Mouse (Mus musculus) heart, embryonic 11.5 days (tissue): ENCODE results near the gene Sstr3. TPM values are rescaled to one million over a fixed set of nuclear protein-coding genes. Genes with fewer than 3 reads are reported as not detected.

Source experiments
- ATAC-seq: fragments of 200-750 bp; cut with Nextera tagmentation; replicated peaks from 2 replicates; pipeline ENCODE4 v1.8.0; 2017; ENCODE audit warnings: moderate library complexity; ENCODE audit not compliant: insufficient number of reproducible peaks, low FRiP score, low TSS enrichment
- H3K27ac ChIP-seq: fragments of 300-500 bp; sonication (generic); 2 replicates; pipeline ENCODE4 v1.5.1; 2014; ENCODE audit warnings: mild to moderate bottlenecking, low read depth, low read length
- H3K27me3 ChIP-seq: fragments of 300-500 bp; sonication (generic); 2 replicates; pipeline ENCODE4 v1.6.1; 2014; ENCODE audit warnings: mild to moderate bottlenecking, low read length, mixed read lengths; ENCODE audit not compliant: control insufficient read depth, insufficient read depth
- H3K36me3 ChIP-seq: fragments of 300-500 bp; sonication (generic); 2 replicates; pipeline ENCODE4 v1.6.1; 2014; ENCODE audit warnings: mild to moderate bottlenecking, low read length, moderate library complexity, mixed read lengths; ENCODE audit not compliant: control insufficient read depth, insufficient read depth
- H3K4me1 ChIP-seq: fragments of 300-500 bp; sonication (generic); 2 replicates; pipeline ENCODE4 v1.6.1; 2014; ENCODE audit warnings: low read length; ENCODE audit not compliant: control insufficient read depth, insufficient read depth
- H3K4me2 ChIP-seq: fragments of 300-500 bp; sonication (generic); 2 replicates; pipeline ENCODE4 v1.6.1; 2014; ENCODE audit warnings: mild to moderate bottlenecking, moderate library complexity
- H3K4me3 ChIP-seq: fragments of 300-500 bp; sonication (generic); 2 replicates; pipeline ENCODE4 v1.5.1; 2014; ENCODE audit warnings: low read depth, low read length
- H3K9ac ChIP-seq: fragments of 300-500 bp; sonication (generic); 2 replicates; pipeline ENCODE4 v1.6.1; 2014; ENCODE audit warnings: mild to moderate bottlenecking, low read depth, low read length, moderate library complexity
- H3K9me3 ChIP-seq: fragments of 300-500 bp; sonication (generic); replicated peaks from 2 replicates; pipeline ENCODE4 v1.6.1; 2016; ENCODE audit warnings: low read length; ENCODE audit not compliant: control insufficient read depth
- WGBS: fragments of 180-500 bp; shearing (Covaris S2); extraction: QIAGEN DNeasy Blood & Tissue Kit; methylation state at CpG from one replicate; pipeline ENCODE4 v1.1.7; 2014; ENCODE audit not compliant: insufficient replicate concordance; 5-methylcytosine and 5-hydroxymethylcytosine counted together
- polyA plus RNA-seq: library from polyadenylated mRNA; unstranded; fragments of >200 nt; fragmentation: Nextera tagmentation; extraction: Ambion mirVana; gene quantifications from 2 replicates; pipeline ENCODE4 v1.2.1, GENCODE M21; 2014

Sstr3 gene
- polyA plus RNA-seq, 1 experiment from 2014 or later, result 0.04 TPM

DNA sequence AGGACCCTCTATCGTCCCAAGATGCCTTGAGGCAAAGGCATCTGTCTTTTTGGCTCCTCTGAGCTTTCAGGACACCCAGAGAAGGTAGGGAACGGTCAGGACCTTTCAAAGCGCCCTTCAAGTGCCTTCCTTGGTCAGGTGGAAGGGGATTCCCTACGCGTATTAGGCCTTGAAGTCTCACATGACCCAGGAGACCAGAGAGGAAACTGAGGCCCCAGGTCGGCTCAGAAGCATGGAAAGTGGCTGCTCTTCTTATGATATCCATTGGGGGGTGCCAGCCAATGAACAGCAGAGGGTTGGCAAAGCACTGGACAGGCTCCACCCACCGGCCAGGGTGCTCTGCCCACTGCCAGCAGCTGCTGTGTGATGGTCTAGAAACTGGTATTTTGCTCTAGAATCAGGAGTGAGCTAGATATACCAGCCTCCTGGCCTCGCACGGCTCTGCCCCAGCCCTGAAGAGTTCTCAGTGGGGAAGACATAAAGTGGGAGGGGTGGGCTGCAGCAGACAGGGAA lies 23.2 kb upstream of the Sstr3 start:
- Histone ChIP-seq H3K9ac (no peak overlapping the region), H3K27ac (no peak overlapping the region)
- ATAC-seq, result no peak

DNA sequence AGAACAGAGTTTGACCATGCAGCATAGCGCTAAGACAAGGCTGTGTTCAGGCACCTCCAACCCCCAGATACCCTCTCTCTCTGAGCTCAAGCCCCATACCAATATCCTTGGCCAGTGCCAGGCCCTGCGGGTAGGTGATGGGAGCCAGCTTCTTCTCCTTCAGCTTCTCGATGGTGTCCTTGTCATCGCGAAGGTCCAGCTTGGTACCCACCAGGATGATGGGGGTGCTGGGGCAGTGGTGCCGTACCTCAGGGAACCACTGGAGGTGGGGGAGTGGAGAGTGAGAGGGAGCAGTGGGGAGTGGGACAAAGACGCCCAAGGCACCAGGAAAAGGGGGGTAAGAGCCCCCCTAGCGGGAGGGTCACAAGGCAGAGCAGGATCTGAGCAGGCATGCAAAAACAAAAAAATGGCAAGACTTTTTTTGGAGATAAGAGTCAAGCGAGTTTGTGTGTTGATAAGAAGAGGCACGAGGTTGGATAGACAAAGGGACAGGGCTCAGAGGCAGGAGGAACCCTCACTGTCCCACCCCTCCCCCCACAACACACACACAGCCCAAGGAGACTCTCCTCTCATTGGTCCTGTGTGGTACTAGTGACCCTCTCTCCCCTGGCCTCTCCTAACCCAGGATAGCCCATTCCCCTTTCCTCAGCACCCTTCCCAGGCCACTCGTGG lies 20.4 kb upstream of the Sstr3 start:
- WGBS, result 62% methylated on average over 11 of the region's 11 CpGs
- no peak for ATAC-seq

More for the DNA sequence above, 23.2 kb upstream of the Sstr3 start:
- H3K4me2 ChIP-seq, result no peak overlapping the region
- no peak overlapping the region for H3K4me3 ChIP-seq
- no peaks in the 10 kb centered on the region for H3K36me3 ChIP-seq
- no peaks in the 10 kb centered on the region for H3K9me3 ChIP-seq
- H3K27me3 ChIP-seq, result no peaks in the 10 kb centered on the region; the same call in 1 of the 2 replicates
- 68% methylated on average over 9 of the region's 9 CpGs for WGBS
- H3K4me1 ChIP-seq, result peaks cover 15% of the 10 kb centered on the region

DNA sequence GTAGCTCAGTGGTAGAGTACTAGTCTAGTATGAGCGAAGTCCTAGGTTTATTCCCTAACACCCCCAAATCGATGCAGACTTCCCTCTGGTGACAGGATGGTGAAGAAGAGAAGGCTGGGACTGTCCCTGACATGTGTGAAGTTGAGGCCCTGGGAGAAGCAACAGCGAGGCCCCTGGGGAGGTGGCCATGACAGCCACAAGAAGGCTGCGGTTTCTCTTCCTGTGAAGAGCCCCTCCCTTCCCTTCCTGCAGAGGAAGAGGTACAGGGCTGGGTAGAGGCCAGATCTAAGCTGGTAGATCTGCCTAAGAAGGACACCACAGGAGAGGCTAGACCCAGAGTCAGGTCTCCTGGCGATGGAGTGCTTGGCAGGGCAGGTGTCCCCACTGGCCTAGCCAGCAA lies 19.5 kb upstream of the Sstr3 start:
- H3K9ac ChIP-seq, result no peak overlapping the region
- H3K9me3 ChIP-seq, result no peaks in the 10 kb centered on the region
- H3K27ac ChIP-seq, result no peak overlapping the region
- WGBS, result 74% methylated on average over 5 of the region's 5 CpGs
- no peak for ATAC-seq
- no peaks in the 10 kb centered on the region for H3K36me3 ChIP-seq
- no peak overlapping the region for H3K4me2 ChIP-seq
- H3K4me1 ChIP-seq, result no peaks in the 10 kb centered on the region
- no peaks in the 10 kb centered on the region; the same call in 1 of the 2 replicates for H3K27me3 ChIP-seq
- H3K4me3 ChIP-seq, result no peak overlapping the region

More for the DNA sequence above, 20.4 kb upstream of the Sstr3 start:
- no peak overlapping the region for H3K4me2 ChIP-seq
- H3K27ac ChIP-seq, result no peak overlapping the region
- H3K27me3 ChIP-seq, result no peaks in the 10 kb centered on the region; the same call in 1 of the 2 replicates
- no peaks in the 10 kb centered on the region for H3K4me1 ChIP-seq
- H3K4me3 ChIP-seq, result no peak overlapping the region
- no peaks in the 10 kb centered on the region for H3K9me3 ChIP-seq
- H3K9ac ChIP-seq, result no peak overlapping the region
- H3K36me3 ChIP-seq, result no peaks in the 10 kb centered on the region

DNA sequence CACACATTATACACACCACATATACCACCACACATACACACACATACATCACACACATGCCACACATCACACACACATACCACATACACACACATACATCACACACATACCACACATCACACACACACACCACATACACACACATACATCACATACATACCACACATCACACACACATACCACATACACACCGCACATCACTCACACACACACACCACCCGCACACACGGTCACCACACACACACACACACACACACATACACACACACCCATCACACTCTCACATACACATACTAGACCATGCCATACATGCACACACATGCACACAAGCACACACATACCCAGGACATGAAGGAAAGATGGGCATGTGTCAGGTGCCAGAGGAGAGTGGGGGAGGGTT lies 18.9 kb upstream of the Sstr3 start:
- no peaks in the 10 kb centered on the region; the same call in 1 of the 2 replicates for H3K27me3 ChIP-seq
- H3K9me3 ChIP-seq, result no peaks in the 10 kb centered on the region
- no peaks in the 10 kb centered on the region for H3K36me3 ChIP-seq
- H3K4me1 ChIP-seq, result no peaks in the 10 kb centered on the region
- H3K4me3 ChIP-seq, result no peak overlapping the region
- no peak overlapping the region for H3K4me2 ChIP-seq
- no peak overlapping the region for H3K9ac ChIP-seq
- ATAC-seq, result no peak
- 90% methylated on average over 3 of the region's 3 CpGs for WGBS
- H3K27ac ChIP-seq, result no peak overlapping the region

DNA sequence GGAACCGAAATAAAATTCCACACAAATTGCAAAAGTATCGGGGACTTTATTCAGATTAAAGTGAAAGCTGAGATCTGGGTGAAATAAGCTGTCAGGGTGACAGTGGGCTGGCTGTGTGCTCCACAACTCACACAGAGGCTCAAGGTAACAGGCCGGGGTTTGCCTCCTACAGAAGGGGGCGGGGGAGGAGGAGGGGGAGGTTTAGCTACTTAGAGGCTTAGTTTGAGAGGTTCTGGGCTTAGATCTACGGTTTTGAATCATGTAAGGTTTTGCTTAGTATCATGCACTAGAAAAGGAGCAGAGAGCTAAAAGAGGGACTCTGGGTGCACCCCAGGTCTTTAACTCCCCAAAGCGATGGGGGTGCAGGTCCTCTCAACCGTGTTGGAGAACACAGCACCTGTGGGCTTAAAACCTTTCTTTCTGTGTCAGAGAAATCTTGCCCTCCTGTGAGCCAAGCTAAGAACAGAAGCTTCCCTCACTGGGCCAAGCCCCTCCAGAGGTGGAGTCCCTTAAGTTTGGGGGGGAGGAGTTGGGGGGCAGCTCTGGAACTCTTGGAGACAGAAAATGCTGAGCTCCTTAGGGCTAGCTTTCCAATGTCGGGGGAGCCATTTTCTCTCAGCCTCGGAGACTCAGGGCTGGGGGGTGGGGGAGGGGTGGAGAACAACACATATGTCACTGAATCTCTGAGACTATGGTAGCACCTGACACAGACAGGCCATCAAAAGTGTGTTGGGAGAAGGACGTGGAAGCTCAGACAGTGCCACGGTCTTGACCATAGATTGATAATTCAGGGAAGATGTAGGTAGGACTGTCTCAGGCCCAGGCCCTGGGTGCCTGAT lies 14.9 kb upstream of the Sstr3 start:
- 59% methylated on average over 11 of the region's 11 CpGs for WGBS
- no peak overlapping the region for H3K4me3 ChIP-seq

DNA sequence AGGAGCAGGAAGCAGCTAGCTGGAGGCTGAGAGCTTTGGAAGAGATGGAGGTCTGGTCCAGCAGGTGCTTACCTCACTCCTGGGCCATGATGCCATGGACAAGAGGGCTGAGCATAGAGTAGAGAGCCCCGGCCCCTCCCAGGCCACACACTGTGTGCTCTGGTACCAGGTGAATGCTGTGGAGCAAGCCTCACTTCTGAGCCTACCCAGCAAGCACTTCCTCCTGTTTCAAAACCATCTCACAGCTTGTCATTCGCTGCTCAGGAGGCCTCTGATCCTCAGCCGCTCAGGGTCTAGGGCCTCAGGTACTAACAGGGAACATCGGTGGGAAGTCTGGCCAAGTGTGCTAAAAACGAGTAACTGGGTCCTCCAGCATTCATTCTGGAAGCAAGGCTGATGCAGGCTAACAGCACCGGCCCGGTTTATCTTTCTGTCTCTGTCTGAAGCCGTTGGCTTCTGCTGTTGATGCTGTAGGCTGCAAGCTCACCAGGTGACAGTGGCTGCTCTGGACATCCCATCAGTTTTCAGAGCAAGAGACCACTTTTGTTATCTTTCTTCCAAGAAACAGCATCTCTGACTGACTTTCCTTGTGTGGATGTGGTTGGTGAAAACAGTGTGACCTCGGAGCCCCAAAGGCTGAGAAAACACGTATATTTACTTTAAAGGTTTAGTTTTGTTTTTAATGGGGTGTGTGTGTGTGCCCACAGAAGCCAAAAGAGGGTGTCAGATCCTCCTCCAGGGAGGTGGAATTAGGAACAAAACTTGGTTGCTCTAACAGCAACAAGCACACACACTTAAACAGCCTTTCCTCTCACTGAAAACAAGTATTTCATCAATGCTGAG lies 13.4 kb upstream of the Sstr3 start:
- no peak for ATAC-seq
- H3K9me3 ChIP-seq, result no peaks in the 10 kb centered on the region
- no peak overlapping the region for H3K9ac ChIP-seq
- H3K4me2 ChIP-seq, result no peak overlapping the region
- no peaks in the 10 kb centered on the region for H3K36me3 ChIP-seq
- no peak overlapping the region for H3K4me3 ChIP-seq
- WGBS, result 49% methylated on average over 10 of the region's 10 CpGs
- H3K27me3 ChIP-seq, result no peaks in the 10 kb centered on the region
- H3K4me1 ChIP-seq, result no peaks in the 10 kb centered on the region
- H3K27ac ChIP-seq, result no peak overlapping the region

More for the DNA sequence above, 14.9 kb upstream of the Sstr3 start:
- Histone ChIP-seq H3K9me3 (no peaks in the 10 kb centered on the region), H3K4me1 (no peaks in the 10 kb centered on the region), H3K27me3 (no peaks in the 10 kb centered on the region), H3K9ac (no peak overlapping the region), H3K4me2 (no peak overlapping the region), H3K36me3 (no peaks in the 10 kb centered on the region), H3K27ac (no peak overlapping the region)
- ATAC-seq, result no peak

DNA sequence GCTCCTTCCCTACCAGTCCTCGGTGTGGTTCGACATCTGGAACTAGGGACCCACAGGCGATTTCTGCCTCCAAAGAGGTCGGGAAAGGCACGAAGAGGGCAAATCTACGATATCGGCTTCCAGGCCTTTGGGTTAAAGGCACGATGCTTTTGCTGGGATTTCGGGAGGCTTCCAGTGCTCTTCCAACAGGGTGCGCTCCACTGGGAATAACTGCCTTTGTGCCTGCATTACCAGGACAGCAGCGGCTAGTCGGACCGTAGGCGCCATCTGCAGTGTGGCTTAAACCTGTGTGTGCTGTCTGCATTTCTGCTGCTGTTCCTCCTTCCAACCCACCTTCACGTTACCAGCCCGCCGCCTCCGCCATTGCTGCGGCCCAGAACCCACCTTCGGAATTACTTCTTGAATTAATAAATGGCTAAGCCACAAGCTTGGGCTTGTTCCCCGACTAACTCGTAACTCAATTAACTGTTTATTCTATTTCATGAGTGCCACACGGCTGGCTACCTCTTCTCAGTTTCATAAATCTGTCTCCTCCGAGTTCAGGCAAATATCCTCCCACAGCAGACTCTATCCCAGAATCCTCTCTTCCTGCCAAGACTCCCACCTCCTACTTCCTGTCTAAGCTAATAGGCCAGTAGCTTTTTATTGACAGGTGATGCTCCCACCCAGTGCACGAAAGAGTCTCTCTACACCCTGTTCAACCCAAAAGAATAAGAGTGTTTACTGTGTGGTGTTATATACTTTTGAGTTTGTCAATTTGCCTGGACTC lies 10.2 kb upstream of the Sstr3 start:
- Histone ChIP-seq H3K36me3 (no peaks in the 10 kb centered on the region), H3K4me2 (peak overlapping the region; percentile 6), H3K4me3 (0 out of 2 replicates have a peak overlapping the region, but pooled peaks have one; percentile 1), H3K9me3 (no peaks in the 10 kb centered on the region; the same call in 1 of the 2 replicates), H3K27me3 (no peaks in the 10 kb centered on the region), H3K4me1 (no peaks in the 10 kb centered on the region), H3K9ac (no peak overlapping the region), H3K27ac (no peak overlapping the region)
- ATAC-seq, result no peak
- WGBS, result 55% methylated on average over 25 of the region's 25 CpGs
